Mouse (Mus musculus) ES-Bruce4 (cell line): ENCODE measurements around the gene Dpp4.

Experiments used
- CTCF ChIP-seq: IDR thresholded peaks from one replicate; pipeline ENCODE4 v1.8.1; 2011; ENCODE audit warnings: low read depth, low read length
- EP300 ChIP-seq: IDR thresholded peaks from 2 replicates; pipeline ENCODE4 v1.6.1; 2011; ENCODE audit warnings: low read depth, low read length; ENCODE audit not compliant: insufficient read depth
- POLR2A ChIP-seq: IDR thresholded peaks from one replicate; pipeline ENCODE4 v1.8.1; 2011; ENCODE audit warnings: low read length; ENCODE audit not compliant: insufficient read depth

GRCm38 (mm10) chr2:62460815-62461450, 48.9 kb upstream of the Dpp4 start:
- TF ChIP-seq EP300: no peak
- no peak for TF ChIP-seq CTCF
- TF ChIP-seq POLR2A: no peak
